Mouse (Mus musculus) spleen, adult 2 months (tissue): ENCODE measurements around the gene Olfr479.

ENCODE experiments used
- CTCF ChIP-seq: fragments of 200-500 bp; IDR thresholded peaks from 2 replicates; pipeline ENCODE4 v1.5.1; 2011; ENCODE audit warnings: mild to moderate bottlenecking, inconsistent platforms; ENCODE audit not compliant: insufficient read depth, insufficient read length, insufficient replicate concordance; ENCODE audit errors: extremely low read depth
- POLR2A ChIP-seq: fragments of 200-500 bp; IDR thresholded peaks from 2 replicates; pipeline ENCODE4 v1.6.1; 2011; ENCODE audit warnings: low read depth, low read length, inconsistent platforms

GRCm38 (mm10) chr7:108097486-108097885 is 47.0 kb downstream of the Olfr479 start, which contains the start of gene Olfr482:
- TF ChIP-seq POLR2A, result no peak
- no peak for TF ChIP-seq CTCF
